Mouse (Mus musculus) layer of hippocampus, postnatal 10 days (tissue): ENCODE results near the gene Zfp185. TPM values are rescaled to one million over a fixed set of nuclear protein-coding genes. Genes with fewer than 3 reads are reported as not detected.

ENCODE experiments used
- DNase-seq, 2 experiments: peaks; one replicate each; pipeline ENCODE4 v3.0.0; 2021; ENCODE audit warnings: low spot score in 2 of 2
- long read RNA-seq: library from polyadenylated mRNA; stranded (forward); transcript quantifications from one replicate; pipeline ENCODE4 v2.0.0, GENCODE M21; 2023
- total RNA-seq, 2 experiments: library from RNA; stranded (reverse); gene quantifications; 2 replicates each; pipeline ENCODE4 v1.2.3; 2021

Zfp185 gene
- 1 to 10 TPM; 1.0 to 1.7 TPM for total RNA-seq
- long read RNA-seq, result 0 reads

DNA sequence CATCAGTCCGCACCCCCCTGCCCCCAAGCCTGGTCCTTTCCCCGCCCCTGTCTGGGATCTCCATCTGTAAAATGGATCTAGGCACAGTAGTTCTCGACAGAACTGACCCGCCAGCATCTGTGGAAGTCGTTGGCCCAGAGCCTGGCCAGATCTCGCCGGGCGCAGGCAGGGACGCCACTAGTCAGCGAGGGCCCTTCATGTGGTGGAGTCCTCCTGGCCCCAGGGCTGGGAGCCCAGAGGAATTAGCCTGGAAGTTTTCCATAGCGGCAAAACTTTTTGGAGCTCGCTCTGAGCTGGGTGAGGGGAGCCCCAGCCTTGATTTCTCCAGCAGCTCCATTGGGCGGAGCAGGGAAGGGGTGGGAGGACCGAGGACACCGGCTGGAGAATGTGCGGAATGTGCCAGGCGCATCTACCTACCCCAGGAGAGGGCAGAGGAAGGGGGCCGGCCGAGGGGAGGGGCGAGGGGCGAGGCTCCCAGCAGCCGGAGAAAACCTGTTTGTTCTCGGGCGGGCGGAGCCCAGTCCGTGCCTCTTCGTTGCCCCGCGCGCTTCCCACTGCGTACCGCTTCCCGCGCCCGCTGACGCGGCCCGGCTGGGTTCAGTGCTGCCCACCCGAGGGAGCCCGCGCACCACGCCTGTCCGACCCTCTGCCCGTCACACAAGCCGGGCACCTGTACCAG, at the start of gene Zfp185:
Gene Zfp185, plus strand, starts transcription at position 499 of the 679 bp plus-strand sequence.
- DNase-seq, result peak in 1 of 2 experiments; percentile 24

DNA sequence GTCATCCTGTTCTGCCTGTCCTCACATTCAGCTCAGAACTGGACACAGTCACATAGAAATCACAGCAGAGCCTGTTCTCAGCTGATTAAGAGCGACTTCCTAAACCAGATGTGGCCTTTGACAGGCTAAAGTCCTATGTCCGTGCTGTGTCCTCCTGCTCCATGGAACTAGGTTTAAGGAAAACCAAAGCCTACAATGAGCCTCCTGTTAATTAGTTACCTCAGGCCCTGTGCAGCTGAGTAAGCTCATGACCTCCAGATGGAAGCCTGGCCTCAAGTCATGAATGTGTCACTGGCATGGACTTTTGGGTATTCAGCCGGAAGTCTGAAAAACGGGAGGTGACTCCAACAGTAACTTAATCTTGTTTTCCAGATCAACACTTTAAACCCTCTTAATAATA, 33.7 kb upstream of the Zfp185 start:
- no peak for DNase-seq

DNA sequence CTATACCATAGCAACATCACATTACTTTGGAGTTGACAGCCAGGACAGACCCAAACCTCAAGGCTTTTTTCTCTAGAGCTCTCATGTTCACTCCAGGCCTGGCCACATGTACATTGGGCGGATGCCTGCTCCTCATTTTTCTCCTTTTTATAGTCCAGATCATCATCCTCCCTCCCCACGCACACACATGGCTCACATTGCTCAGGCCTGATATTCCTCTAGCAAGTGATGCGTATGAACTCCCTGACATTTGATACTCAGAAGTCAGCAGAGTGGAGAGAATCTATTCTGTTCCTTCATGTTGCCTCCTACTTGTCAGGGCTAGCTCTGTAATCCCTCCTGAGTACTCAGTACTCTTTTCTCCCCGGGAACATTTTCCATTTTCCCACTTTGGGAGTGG, 30.7 kb upstream of the Zfp185 start:
- no peak for DNase-seq

DNA sequence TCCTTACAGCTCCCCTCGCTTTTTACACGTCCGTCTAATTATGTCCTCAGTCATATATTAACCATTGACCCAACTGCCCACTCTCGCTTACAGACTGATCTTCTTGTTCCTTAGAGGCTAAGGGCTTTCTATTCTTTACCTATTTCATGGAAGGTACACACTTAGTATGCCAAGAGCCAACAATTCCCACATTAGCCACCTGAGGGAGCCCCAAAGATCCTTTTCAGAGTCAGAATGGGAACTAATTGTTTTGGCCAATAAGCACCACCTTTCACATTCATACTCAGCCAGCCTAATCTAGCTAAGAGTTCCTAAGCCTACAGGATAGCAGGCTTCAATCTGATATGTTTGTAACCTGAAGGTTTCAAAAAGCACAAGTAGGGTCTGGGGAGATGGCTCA, 26.7 kb upstream of the Zfp185 start:
- DNase-seq, result no peak

DNA sequence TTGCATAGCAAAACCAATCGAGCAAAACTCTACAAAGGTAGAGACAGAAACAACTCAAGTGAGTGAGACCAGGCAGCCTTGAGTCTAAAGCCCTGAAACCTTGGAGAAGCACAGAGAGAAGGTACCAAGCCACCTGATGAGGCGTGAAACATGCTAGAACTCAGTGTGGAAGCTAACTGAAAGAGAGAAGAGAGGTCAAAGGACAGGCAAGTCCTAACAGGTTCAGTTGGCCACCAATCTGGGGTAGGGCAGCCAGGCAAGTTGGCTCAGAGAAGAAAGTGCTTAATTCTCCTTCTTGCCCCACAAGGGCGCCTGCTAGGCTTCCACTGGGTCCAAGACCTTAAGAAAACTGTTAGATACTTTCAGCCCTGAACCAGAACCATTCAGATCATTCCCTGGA, 25.6 kb upstream of the Zfp185 start:
- DNase-seq, result no peak

DNA sequence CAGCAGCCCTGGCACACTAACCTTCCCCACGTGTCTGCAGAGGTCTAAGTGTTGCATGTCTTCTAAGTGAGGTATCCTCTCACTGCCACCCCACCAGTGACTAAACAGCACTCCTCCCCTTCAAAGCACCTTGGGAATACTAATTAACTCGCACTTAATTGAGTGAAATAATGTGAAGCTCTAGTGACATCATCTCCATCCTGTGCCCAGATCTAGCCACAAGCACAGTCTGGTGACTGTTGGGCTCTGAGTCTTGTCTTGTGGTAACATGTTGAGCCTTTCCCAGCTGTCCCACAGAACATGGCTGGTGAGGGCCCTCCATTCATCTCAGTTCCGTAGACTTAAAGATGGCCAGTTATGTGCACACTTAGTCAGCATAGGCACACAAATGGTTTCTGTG, 24.4 kb upstream of the Zfp185 start:
- no peak for DNase-seq

DNA sequence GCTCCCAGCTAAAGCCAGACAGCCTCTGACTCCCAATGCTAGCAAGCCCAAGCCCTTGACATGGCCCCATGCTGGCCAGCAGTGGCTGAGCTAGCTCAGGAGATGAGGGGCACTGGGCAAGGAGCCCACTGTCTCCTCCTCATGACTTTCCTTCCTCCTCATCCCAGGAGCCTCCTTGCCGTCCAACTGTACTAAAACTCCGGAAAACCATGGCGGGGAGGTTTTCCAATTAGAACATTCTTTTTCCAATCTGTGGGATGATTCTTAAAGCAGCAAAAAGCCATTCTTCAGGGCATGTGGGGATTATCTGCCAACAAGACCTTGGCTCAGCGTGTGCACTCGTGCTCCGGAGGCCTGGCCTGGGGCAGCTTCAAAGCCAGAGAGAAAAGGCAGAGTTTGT, 4.3 kb upstream of the Zfp185 start:
- no peak for DNase-seq

DNA sequence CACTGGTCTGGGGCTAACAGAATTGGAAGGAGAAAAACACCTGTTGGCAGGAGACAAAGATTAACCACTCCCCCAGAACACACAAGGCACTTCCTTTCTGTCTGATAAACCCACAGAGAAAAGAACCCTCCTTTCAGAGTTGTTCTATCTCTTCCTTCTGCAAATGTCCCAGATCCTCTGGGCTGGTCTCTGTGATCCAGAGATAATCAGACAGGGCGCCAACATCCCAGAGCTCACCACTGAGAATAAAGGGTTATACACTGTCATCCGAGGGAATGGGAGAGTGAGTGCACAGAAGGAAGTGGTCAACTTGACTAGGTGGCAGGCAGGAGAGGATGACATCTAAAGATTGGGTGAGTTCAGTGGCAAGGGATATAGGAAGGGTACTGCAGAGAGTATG, 1.5 kb upstream of the Zfp185 start:
- no peak for DNase-seq

DNA sequence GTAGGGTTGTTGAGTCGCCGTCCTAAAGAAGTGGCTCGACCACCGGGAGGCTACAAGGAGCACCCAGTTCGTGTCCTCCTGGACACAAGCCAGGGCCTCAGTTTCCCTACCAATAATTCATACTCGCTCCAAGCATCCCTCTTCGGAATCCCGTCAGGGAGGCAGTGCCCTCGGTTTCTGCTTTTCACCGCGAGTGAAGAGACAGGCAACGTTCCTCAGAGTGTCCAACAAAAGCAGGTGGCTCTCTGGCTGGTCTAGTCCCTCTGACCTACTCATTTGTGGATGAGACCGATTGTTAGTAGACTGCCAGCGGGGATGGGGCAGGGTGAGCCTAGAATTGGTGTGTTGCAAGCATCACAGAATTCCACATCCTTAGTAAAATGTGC, 374 bp downstream of the Zfp185 start:
- no peak for DNase-seq

DNA sequence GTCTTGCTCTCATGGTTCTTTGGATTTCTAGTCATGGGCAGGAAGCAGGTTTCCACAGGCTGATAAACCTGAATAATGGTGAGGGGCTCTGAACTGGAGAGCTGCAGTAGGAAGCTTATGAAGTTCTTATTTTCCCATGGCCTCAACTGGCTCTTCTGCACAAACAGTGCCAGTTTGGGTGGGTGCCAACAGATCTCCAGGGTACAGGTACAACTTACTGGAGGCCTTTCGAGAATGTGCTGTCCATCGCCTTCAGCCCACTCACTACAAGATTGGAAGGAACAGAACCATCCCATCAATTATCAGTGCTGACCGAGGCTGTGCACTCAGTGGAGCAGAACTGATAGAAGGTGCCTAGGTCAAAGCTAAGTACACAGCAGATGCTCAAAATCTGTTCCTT, 1.3 kb downstream of the Zfp185 start:
- DNase-seq, result no peak

DNA sequence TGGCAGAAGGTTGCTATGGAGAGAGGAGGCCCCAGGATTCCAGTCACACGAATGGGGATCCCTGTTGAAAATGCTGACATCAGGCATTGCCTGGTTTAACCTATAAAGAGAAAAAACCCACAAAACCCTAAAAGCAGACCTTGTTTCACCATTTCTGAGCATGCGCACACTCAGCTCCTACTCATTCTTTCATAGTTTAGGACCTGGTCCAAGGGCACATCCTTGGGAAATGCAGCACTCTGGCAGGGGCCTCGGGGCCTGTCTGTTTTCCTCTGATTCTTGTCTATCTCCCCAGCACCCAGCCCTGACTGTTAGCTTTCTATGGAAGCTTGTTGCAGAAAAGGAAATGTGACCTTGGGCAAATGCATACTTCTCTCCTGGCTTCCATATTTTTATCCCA, 3.4 kb downstream of the Zfp185 start:
- no peak for DNase-seq

DNA sequence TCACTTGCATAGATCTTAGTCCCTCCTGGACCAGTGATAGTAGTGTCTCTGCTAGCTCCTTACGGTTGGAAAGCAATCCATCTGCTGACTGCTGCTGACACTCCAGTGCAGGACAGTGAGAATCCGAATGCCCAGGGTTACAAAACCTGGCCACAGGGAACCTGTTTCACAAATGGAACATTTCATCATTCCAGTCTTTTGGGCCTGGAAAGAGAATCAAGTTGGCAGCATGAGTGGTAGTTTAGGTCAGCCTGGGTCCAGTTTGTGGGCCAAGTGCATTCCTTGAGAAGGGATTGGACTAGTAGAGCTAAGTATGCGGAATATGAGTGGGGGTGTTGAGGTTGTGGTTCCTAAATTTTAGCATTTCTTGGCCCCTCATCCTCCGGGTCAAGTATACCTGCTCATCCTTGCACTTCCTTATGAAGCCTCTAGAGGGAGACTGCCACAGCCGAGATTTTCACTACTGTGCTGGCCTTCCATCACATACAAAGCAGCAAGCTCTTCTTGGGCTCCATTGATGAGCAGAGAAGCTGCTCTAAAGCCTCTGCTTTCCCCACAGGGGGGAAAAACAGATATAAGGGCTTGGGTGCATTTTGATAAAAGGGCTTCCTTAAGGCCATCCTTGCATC, 5.3 kb downstream of the Zfp185 start:
- no peak for DNase-seq

DNA sequence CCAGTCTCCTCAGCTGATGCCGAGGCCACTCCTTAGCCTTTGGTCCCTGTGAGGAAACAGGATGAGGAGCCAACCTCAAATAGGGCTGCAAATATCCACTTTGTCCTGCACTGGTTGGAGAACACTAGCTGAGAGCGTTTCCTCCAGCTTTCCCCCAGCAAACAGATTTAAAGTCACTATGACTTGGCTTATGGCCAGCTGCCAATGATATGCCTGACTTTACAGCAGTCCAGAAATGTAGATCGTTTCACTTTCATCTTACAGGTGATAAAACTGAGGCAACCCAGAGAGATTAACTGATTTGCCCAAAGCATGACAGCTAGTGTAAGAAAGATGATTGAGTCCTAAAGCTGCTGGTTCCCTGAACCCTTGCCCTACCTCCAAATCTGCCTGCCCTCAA, 8.4 kb downstream of the Zfp185 start:
- DNase-seq, result no peak

DNA sequence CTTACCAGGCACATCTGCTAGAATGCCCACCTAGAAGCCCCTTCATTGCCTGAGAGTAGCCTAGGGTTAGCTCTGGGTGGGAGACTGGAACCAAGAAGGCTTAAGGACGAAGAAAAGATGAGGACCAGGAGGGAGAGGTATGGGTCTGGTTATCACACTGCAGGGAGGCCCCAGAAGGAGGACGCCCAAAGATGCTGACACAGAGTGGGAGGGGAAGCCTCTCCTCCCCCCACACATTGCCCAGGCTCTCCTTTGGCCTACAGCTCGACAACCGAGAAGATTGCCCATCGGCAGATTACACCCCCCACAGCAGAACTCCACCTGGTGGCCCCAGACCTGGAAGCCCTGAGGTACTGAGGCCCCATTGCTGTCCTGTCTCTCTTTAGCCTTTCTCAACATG, 16.0 kb downstream of the Zfp185 start:
- no peak for DNase-seq

DNA sequence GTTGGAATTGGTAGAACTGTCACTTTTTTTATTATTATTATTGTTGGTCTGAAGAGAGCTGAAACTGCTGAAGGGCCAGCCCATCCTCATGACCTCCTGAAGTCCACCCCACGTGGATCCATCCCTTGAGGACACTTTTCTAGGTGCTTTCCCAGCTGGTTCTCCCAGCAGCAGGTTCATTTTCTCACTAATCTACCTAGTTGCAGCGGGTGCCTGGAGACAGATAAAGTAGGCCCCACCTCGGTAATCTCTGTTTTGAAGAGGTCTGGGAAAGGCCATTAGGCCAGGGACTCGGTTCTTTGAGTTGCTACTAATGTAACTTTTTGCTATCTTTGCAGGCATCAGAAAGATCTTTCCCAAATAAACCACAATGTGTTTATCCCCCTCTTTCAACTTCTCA, 18.5 kb downstream of the Zfp185 start:
- no peak for DNase-seq

DNA sequence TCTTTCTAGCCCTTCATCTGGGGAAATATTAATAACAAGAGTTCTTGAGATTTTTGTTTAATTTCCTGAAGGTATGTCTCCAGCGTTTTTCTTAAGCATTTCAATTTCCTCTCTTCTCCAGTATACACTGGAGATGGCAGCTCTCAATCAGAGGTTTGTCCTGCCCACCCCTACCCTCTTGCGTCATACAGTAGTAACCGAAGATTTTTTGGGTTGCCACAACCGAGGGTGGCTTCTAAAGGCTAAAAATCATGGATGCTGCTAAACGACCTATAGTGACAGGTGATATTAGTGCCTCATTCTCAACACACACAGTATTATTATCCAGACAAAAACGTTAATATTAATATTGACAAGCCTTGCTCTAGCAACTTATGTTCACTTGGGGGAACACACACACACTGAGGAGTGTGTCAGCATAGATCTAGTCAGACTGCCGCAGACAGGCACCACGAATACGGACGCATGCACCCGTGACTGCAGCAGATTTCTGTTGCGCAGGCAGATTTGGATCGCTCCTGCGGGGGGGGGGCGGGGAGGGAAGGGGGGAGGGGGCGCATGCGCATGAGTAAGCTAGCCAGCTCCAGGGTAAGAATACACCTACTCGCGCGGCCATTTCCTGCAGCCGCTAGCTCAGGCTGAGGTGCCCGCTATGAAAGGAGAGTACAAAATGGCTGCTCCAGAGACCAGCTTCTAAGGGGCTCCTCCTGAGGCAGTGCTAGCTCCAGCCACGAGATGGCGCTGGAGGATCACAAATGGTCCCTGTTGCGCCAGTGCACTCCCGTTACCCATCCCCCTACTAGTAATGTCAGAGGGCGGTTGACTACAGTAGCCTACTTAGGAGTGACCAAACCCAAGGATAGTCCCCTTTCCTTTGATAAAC, 20.7 kb downstream of the Zfp185 start:
- peak; percentile 94 to 95 for DNase-seq

DNA sequence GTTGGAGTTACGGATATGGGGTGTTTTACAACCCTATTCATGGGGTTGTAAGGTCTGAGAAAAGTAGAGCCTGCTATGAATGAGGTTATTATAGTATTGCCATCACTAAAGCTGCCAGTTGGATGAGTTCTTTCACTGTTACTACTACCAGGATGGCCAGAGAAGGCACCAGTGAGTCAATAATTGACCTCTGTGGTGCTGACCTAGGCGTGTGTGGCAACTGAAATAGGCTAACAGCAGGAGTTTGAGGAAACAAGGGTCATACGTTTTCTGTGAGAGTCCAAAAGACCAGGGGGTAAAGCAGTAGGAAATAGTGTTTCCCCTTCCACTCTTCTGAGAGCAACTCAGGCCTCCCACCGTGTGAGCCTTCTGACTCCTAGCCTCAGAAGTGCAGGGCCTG, 25.7 kb downstream of the Zfp185 start:
- DNase-seq, result no peak

DNA sequence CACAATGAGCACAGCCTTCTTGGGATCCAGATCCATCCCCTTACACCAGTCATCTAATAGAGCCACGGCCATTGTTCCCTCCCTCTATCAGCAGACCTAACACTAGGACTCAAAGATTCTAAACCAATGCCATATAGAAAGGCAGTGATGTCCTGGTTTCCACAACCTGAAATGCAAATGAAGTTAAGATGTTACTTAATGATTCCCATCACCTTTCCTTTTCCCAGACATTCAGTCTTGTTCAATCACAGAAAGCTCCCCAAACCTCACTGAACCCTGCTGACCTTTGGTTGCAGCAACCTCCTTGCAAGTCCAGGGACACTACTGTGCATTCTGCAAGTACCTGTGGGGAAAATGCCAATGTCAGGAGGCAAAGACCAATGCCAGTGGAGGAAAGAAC, 49.9 kb downstream of the Zfp185 start, which contains the start of gene Pnma5:
Gene Pnma5, minus strand, starts transcription at position 101 of the 400 bp plus-strand sequence.
- DNase-seq, result no peak

DNA sequence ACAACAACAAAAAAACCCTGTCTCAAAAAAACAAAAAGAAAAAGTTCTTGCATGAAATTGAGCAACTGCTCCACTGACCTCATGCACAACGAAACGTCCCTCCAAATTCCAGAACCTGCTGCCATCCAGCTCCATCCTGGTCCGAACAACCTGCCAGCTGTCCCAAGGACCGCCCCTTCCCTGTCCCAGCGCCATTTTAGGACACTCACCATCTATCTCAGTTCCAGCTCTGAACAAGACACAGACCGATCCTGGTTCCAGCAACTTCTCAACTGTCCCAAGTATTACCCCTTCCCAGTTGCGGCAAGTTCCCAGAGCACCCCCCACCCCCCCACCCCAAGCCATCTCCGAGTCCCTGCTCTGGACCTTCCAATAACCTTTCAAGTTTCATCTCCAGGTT, 51.7 kb downstream of the Zfp185 start:
- DNase-seq, result no peak

DNA sequence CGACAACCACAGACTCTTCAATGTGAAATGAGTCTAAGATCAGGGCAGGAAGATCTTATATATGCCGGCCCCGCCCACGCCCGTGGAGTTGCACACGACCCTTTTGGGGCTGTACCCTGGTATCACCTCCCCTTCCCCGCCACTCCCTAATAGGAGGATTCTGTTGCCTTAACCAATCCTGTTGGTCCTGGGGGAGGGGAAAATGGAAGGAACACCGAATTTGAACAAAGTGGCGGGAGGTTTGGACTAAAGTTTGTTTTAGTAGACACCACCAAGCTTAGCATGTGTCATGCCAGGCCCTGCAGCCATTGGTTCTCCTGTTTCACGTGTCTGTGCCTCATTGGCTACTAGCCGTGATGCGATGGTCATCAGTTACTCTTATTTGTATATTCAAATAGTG, 52.5 kb downstream of the Zfp185 start:
- DNase-seq, result no peak

DNA sequence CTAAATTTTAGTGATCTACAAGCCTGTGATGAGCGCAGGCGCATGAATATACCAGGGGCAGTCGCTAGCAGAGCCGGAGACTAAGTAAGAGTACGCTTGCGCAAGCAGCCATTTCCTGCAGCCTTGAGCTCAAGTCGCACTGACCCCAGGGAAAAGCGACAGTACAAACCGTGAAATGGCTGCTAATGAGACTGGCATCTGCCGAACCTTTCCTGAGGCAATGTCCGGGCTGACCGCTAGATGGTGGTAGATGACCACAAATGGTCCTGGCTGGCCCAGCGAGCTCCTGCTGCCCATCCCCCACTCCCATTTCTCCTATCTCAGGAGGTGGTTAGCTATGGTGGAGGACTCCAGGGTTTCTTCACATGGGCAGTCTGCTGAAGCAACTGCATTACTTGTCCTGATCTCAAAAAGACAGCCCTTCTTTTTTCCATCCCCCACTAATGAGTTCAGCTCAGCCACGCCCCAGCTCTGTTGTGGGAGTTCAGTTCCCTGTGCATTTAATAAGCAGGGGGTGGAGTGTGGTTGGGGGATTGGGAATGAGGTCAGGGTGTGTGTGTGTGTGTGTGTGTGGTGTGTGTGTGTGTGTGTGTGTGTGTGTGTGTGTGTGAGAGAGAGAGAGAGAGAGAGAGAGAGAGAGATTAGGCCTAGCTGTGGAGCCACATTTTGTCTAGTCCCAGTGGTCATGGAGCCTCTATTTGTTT, 66.9 kb downstream of the Zfp185 start:
- peak; percentile 97 for DNase-seq

DNA sequence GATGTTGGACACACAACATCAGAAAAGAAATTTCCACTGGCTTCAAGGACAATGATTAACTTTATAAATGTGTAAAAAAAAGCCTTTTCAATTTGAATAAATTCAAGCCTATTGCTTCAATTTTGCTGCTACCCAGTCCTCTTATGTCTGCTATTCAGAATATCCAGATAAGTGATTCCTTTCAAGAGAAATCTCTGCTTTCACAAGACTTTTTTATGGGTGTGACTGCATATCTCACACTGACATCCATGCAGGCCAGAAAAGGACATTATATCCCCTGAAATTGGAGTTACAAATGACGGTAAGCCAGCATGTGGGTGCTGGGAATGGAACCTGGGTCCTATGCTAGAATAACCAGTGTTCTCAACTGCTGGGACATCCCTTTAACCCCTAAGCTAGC, 74.4 kb downstream of the Zfp185 start:
- DNase-seq, result no peak
